Mouse (Mus musculus) gastrocnemius, postnatal 4 days (tissue): ENCODE measurements around the gene Fastkd3. TPM values are rescaled to one million over a fixed set of nuclear protein-coding genes. Genes with fewer than 3 reads are reported as not detected.
A peak's percentile ranks its signal among the peaks of the same experiment; 100 is the strongest.
"Not testable (repeated sequence)": the region's sequence is repeated elsewhere in the genome, so short reads cannot be mapped to it uniquely, and the experiment has no call there.

Experiments used
- DNase-seq, 2 experiments: peaks; one replicate each; pipeline ENCODE4 v3.0.0; 2021 to 2022; ENCODE audit warnings: low spot score in 2 of 2, mixed read lengths in 2 of 2
- long read RNA-seq, 2 experiments: library from polyadenylated mRNA; stranded (forward); transcript quantifications; one replicate each; pipeline ENCODE4 v2.0.0; 2021
- total RNA-seq, 2 experiments: library from RNA; stranded (reverse); gene quantifications; 2 replicates each; pipeline ENCODE4 v1.2.3; 2021

Fastkd3 gene
- total RNA-seq = 10 to 100 TPM in 1 of 2 experiments, 1 to 10 TPM in 1; 9.4 to 11.2 TPM
- long read RNA-seq, experiment 1, transcript Fastkd3-201 (7 exons, 2,421 nt) = major isoform, 9 of 15 reads
- long read RNA-seq, experiment 1, partial matches to known transcripts = 0 of 15 reads
- long read RNA-seq, experiment 1, other reads (novel, unspliced or antisense) = 6 of 15 reads
- long read RNA-seq, experiment 2, transcript Fastkd3-201 (7 exons, 2,421 nt) = major isoform, 7 of 10 reads
- long read RNA-seq, experiment 2, partial matches to known transcripts = 1 of 10 reads
- long read RNA-seq, experiment 2, other reads (novel, unspliced or antisense) = 2 of 10 reads

GRCm38 (mm10) chr13:68581747-68582516 lies at the start of gene Fastkd3, which contains the start of gene Mtrr:
Gene Fastkd3, plus strand, starts transcription at chr13:68582234.
Gene Mtrr, minus strand, starts transcription at chr13:68582149.
- DNase-seq = peak; percentile 98

GRCm38 (mm10) chr13:68553391-68553790 lies 28.6 kb upstream of the Fastkd3 start:
- not testable (repeated sequence) for DNase-seq

- DNase-seq = no peak
Observed at GRCm38 (mm10) chr13:68568110-68568509, 13.9 kb upstream of the Fastkd3 start.

GRCm38 (mm10) chr13:68568548-68568947 lies 13.5 kb upstream of the Fastkd3 start:
- DNase-seq = no peak

- peak in 1 of 2 experiments; percentile 32 for DNase-seq
Observed at GRCm38 (mm10) chr13:68569589-68570336, 12.3 kb upstream of the Fastkd3 start.

- DNase-seq = no peak
Observed at GRCm38 (mm10) chr13:68572247-68572646, 9.8 kb upstream of the Fastkd3 start.

- DNase-seq = no peak
Observed at GRCm38 (mm10) chr13:68572966-68573913, 8.8 kb upstream of the Fastkd3 start.

GRCm38 (mm10) chr13:68574398-68574797 lies 7.6 kb upstream of the Fastkd3 start:
- DNase-seq = no peak

GRCm38 (mm10) chr13:68577945-68578344 lies 4.1 kb upstream of the Fastkd3 start:
- no peak for DNase-seq

GRCm38 (mm10) chr13:68581086-68581740 lies 821 bp upstream of the Fastkd3 start:
- DNase-seq = no peak

- no peak for DNase-seq
Observed at GRCm38 (mm10) chr13:68582517-68582780, 415 bp downstream of the Fastkd3 start.

- no peak for DNase-seq
Observed at GRCm38 (mm10) chr13:68583961-68584360, 1.9 kb downstream of the Fastkd3 start.

- DNase-seq = no peak
Observed at GRCm38 (mm10) chr13:68585441-68585840, 3.4 kb downstream of the Fastkd3 start.

- no peak for DNase-seq
Observed at GRCm38 (mm10) chr13:68588352-68588751, 6.3 kb downstream of the Fastkd3 start.

- no peak for DNase-seq
Observed at GRCm38 (mm10) chr13:68593797-68594196, 11.8 kb downstream of the Fastkd3 start.

- no peak for DNase-seq
Observed at GRCm38 (mm10) chr13:68597199-68597598, 15.2 kb downstream of the Fastkd3 start, which contains the start of gene 1700001L19Rik. Gene 1700001L19Rik, plus strand, starts transcription at chr13:68597421.

GRCm38 (mm10) chr13:68597667-68598066 lies 15.6 kb downstream of the Fastkd3 start:
- DNase-seq = no peak

- DNase-seq = no peak
Observed at GRCm38 (mm10) chr13:68598953-68599352, 16.9 kb downstream of the Fastkd3 start.

GRCm38 (mm10) chr13:68601184-68601583 lies 19.1 kb downstream of the Fastkd3 start:
- no peak for DNase-seq

GRCm38 (mm10) chr13:68603085-68603484 lies 21.1 kb downstream of the Fastkd3 start:
- DNase-seq = no peak
